Mouse (Mus musculus) induced T-regulatory cell, adult 2 months (primary cell): Measurements from ENCODE around the gene Ino80e.
A peak's percentile ranks its signal among the peaks of the same experiment; 100 is the strongest.

Experiments used
- DNase-seq: peaks from one replicate; pipeline ENCODE4 v3.0.0-alpha.2; 2012; ENCODE audit warnings: low read depth

Ino80e gene

GRCm38 (mm10) chr7:126815726-126816222 lies 46.4 kb downstream of the Ino80e start:
- no peak for DNase-seq

- DNase-seq: no peak
Measured at GRCm38 (mm10) chr7:126809723-126810369, 52.3 kb downstream of the Ino80e start.

- DNase-seq: peak; percentile 62
Measured at GRCm38 (mm10) chr7:126808703-126809455, 53.3 kb downstream of the Ino80e start.

GRCm38 (mm10) chr7:126807405-126807804 lies 54.8 kb downstream of the Ino80e start:
- no peak for DNase-seq

GRCm38 (mm10) chr7:126806956-126807355 lies 55.2 kb downstream of the Ino80e start:
- DNase-seq: no peak

- no peak for DNase-seq
Measured at GRCm38 (mm10) chr7:126803751-126804150, 58.4 kb downstream of the Ino80e start.

- DNase-seq: no peak
Measured at GRCm38 (mm10) chr7:126803181-126803580, 59.0 kb downstream of the Ino80e start.

GRCm38 (mm10) chr7:126802134-126802889 lies 59.9 kb downstream of the Ino80e start:
- DNase-seq: no peak

GRCm38 (mm10) chr7:126801057-126801422 lies 61.1 kb downstream of the Ino80e start:
- no peak for DNase-seq
